Mouse (Mus musculus) hindbrain, embryonic 11.5 days (tissue): ENCODE results near the gene Nsa2. TPM values are rescaled to one million over a fixed set of nuclear protein-coding genes. Genes with fewer than 3 reads are reported as not detected.
A peak's percentile ranks its signal among the peaks of the same experiment; 100 is the strongest.

ENCODE experiments used
- ATAC-seq: fragments of 200-750 bp; cut with Nextera tagmentation; 2 replicates; pipeline ENCODE4 v1.8.0; 2017; ENCODE audit warnings: mild to moderate bottlenecking, moderate TSS enrichment, moderate library complexity; ENCODE audit not compliant: low FRiP score
- DNase-seq: peaks from one replicate; pipeline ENCODE4 v3.0.0-alpha.2; 2015; ENCODE audit warnings: low spot score
- H3K27ac ChIP-seq: fragments of 300-500 bp; sonication (generic); 2 replicates; pipeline ENCODE4 v1.5.1; 2014; ENCODE audit warnings: mild to moderate bottlenecking, low read depth, low read length
- H3K27me3 ChIP-seq: fragments of 300-500 bp; sonication (generic); 2 replicates; pipeline ENCODE4 v1.6.1; 2014; ENCODE audit warnings: mild to moderate bottlenecking, low read length, moderate library complexity, mixed read lengths; ENCODE audit not compliant: control insufficient read depth, insufficient read depth
- H3K36me3 ChIP-seq: fragments of 300-500 bp; sonication (generic); 2 replicates; pipeline ENCODE4 v1.6.1; 2014; ENCODE audit warnings: mild to moderate bottlenecking, low read length, moderate library complexity, mixed read lengths; ENCODE audit not compliant: control insufficient read depth, insufficient read depth
- H3K4me1 ChIP-seq: fragments of 300-500 bp; sonication (generic); replicated peaks from 2 replicates; pipeline ENCODE4 v1.6.1; 2014; ENCODE audit warnings: low read length, mixed read lengths; ENCODE audit not compliant: control insufficient read depth, insufficient read depth
- H3K4me2 ChIP-seq: fragments of 300-500 bp; sonication (generic); replicated peaks from 2 replicates; pipeline ENCODE4 v1.6.1; 2014; ENCODE audit warnings: mild to moderate bottlenecking, low read depth, low read length
- H3K4me3 ChIP-seq: fragments of 300-500 bp; sonication (generic); 2 replicates; pipeline ENCODE4 v1.5.1; 2014; ENCODE audit warnings: low read depth, low read length
- H3K9ac ChIP-seq: fragments of 300-500 bp; sonication (generic); 2 replicates; pipeline ENCODE4 v1.6.1; 2014; ENCODE audit warnings: low read depth, low read length
- H3K9me3 ChIP-seq: fragments of 300-500 bp; sonication (generic); 2 replicates; pipeline ENCODE4 v1.6.1; 2016; ENCODE audit warnings: low read length; ENCODE audit not compliant: control insufficient read depth
- WGBS: fragments of 180-500 bp; shearing (Covaris S2); extraction: QIAGEN DNeasy Blood & Tissue Kit; methylation state at CpG from one replicate; pipeline ENCODE4 v1.1.7; 2014; 5-methylcytosine and 5-hydroxymethylcytosine counted together
- polyA plus RNA-seq: library from polyadenylated mRNA; unstranded; fragments of >200 nt; fragmentation: Nextera tagmentation; extraction: Ambion mirVana; gene quantifications from 2 replicates; pipeline ENCODE4 v1.2.1, GENCODE M21; 2014

Gene Nsa2
- polyA plus RNA-seq, 1 experiment from 2014 or later = 71.0 TPM

DNA sequence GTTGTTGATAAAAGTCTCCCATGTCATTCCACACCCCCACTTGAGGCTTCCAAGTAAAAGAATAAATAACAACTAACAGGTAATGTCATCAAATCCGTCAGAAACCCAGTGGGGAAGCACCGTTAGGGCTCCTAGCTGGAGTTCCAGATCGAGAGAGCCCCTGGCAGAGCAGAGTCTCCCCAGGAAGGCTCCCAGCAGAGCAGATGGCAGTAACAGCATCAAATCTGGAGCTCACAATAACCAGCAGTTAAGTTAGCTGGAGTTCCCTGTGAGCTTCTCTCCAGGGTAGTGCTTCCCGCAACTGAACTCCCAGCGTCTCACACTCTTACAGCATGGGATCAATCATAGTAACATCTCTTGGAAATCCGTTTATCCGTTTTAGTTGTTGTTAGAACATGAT is 32.7 kb downstream of the Nsa2 start:
- Histone ChIP-seq H3K27me3 (no peaks in the 10 kb centered on the region), H3K9me3 (no peaks in the 10 kb centered on the region), H3K27ac (no peak overlapping the region), H3K4me2 (no peak overlapping the region), H3K4me1 (no peaks in the 10 kb centered on the region), H3K9ac (no peak overlapping the region), H3K4me3 (no peak overlapping the region), H3K36me3 (no peaks in the 10 kb centered on the region)
- DNase-seq (no peak), ATAC-seq (no peak)
- WGBS = 66% methylated on average over 7 of the region's 7 CpGs

GRCm38 (mm10) chr13:97099187-97099852 is 38.4 kb downstream of the Nsa2 start, which contains the start of gene Gm6169:
Gene Gm6169, minus strand, starts transcription at chr13:97099237.
- no peak within 1 kb of the TSS for H3K27ac ChIP-seq
- H3K4me3 ChIP-seq = no peak within 1 kb of the TSS
- no peaks in the 10 kb centered on the region for H3K36me3 ChIP-seq
- H3K4me2 ChIP-seq = no peak within 1 kb of the TSS
- no peaks in the 10 kb centered on the region for H3K9me3 ChIP-seq
- DNase-seq (peak; percentile 71), ATAC-seq (no peak)
- no peak within 1 kb of the TSS for H3K9ac ChIP-seq
- WGBS = 89% methylated on average over 22 of the region's 22 CpGs
- no peaks in the 10 kb centered on the region for H3K27me3 ChIP-seq
- no peaks in the 10 kb centered on the region for H3K4me1 ChIP-seq

GRCm38 (mm10) chr13:97095726-97096125 is 42.0 kb downstream of the Nsa2 start:
- H3K4me2 ChIP-seq = no peak overlapping the region
- H3K27ac ChIP-seq = no peak overlapping the region
- DNase-seq (no peak), ATAC-seq (no peak)
- no peak overlapping the region for H3K9ac ChIP-seq
- H3K36me3 ChIP-seq = no peaks in the 10 kb centered on the region
- no peaks in the 10 kb centered on the region for H3K4me1 ChIP-seq
- no peaks in the 10 kb centered on the region for H3K9me3 ChIP-seq
- 92% methylated on average over 4 of the region's 4 CpGs for WGBS
- H3K27me3 ChIP-seq = no peaks in the 10 kb centered on the region
- no peak overlapping the region for H3K4me3 ChIP-seq

DNA sequence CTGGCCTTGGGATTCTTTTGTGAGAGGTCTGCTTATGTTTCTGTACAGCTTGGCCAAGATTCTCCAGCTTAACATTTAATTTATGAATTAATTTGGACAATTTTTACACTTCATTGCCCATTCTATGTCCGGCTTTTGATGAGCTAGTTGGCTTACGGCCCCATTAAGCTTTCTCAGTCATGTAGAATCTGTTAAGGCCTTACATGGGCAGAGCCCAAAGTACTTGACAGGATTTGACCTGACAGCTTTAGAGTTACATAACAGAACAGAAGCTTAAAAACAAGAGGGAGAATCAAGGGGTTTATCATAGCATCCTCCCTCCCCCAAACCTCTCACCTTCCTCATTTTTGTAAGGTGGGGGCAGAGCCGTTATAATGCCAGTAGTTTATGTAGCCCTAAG is 49.6 kb downstream of the Nsa2 start:
- Histone ChIP-seq H3K4me2 (no peak overlapping the region), H3K36me3 (no peaks in the 10 kb centered on the region), H3K9ac (no peak overlapping the region), H3K27me3 (no peaks in the 10 kb centered on the region), H3K9me3 (no peaks in the 10 kb centered on the region), H3K4me1 (no peaks in the 10 kb centered on the region), H3K27ac (no peak overlapping the region), H3K4me3 (no peak overlapping the region)
- 88% methylated on average over 3 of the region's 3 CpGs for WGBS
- DNase-seq (no peak), ATAC-seq (no peak)

DNA sequence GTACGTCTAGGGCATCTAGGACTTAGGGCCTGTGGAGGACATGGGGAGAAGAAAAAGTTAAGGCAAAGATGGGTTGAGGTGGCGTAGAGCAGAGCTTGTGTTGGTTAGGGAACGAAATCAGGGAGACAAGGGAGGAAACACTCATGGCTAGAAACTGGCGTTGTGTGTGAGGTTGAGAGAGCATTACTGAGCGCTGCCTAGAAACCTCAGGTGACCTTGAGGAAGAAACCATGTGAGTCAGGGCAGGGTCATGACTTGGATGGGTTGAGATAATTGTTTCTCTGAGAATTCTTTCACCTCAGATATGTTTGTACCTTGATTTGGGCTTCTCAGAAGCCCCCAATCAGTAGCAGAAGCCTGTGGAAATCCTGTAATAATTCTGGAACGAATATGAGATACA is 50.3 kb downstream of the Nsa2 start:
- H3K4me1 ChIP-seq = no peaks in the 10 kb centered on the region
- H3K9ac ChIP-seq = no peak overlapping the region
- H3K36me3 ChIP-seq = no peaks in the 10 kb centered on the region
- no peaks in the 10 kb centered on the region for H3K9me3 ChIP-seq
- no peaks in the 10 kb centered on the region for H3K27me3 ChIP-seq
- no peak overlapping the region for H3K27ac ChIP-seq
- DNase-seq = no peak
- 97% methylated on average over 6 of the region's 6 CpGs for WGBS
- no peak overlapping the region for H3K4me3 ChIP-seq
- ATAC-seq = no peak
- H3K4me2 ChIP-seq = no peak overlapping the region

DNA sequence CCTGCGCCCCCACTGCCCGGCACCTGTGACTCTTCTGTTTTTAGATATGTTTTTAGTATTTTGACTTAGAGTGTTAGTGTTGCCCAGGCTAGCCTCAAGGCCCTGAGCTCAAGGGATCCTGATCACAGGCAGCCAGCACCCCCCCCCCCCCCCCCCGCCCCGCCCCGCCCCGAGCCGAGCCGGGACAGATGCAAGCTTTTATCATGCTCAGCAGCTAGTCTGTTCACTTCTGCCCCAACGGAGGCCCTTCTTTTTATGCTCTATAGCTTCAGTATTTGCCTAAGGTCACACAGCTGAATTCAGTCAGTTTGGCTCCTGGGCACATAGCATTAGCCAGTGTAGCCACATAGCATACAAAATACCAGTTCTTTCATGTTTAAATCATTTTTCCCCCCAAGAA is 51.4 kb downstream of the Nsa2 start:
- Histone ChIP-seq H3K9ac (no peak overlapping the region), H3K27ac (no peak overlapping the region), H3K4me2 (no peak overlapping the region), H3K36me3 (no peaks in the 10 kb centered on the region), H3K27me3 (no peaks in the 10 kb centered on the region), H3K4me3 (no peak overlapping the region), H3K9me3 (no peaks in the 10 kb centered on the region), H3K4me1 (no peaks in the 10 kb centered on the region)
- WGBS = 47% methylated on average over 6 of the region's 9 CpGs
- ATAC-seq (peak; percentile 43; the same call in 1 of the 2 replicates), DNase-seq (no peak)

DNA sequence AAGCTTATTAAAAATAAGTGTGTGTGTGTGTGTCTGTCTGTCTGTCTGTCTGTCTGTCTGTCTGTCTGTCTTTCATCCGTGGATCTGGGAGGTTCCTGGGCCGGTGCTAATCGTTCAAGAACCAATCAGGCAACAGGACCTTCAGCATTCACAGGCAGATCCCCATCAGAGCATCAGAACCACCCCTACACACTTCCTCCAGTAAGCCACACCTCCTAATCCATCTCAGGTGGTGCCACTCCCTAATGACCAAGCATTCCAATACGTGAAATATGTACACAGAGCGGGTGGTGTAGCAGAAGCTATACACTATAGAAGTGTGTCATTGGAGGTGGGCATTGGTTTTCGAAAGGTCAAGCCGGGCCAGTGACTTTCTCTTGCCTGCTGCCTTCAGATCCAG is 55.3 kb downstream of the Nsa2 start:
- no peak overlapping the region for H3K9ac ChIP-seq
- H3K27ac ChIP-seq = no peak overlapping the region
- no peaks in the 10 kb centered on the region for H3K4me1 ChIP-seq
- no peak for ATAC-seq
- no peak overlapping the region for H3K4me2 ChIP-seq
- DNase-seq = no peak
- no peaks in the 10 kb centered on the region for H3K9me3 ChIP-seq
- H3K27me3 ChIP-seq = no peaks in the 10 kb centered on the region
- no peaks in the 10 kb centered on the region for H3K36me3 ChIP-seq
- WGBS = 94% methylated on average over 7 of the region's 7 CpGs
- no peak overlapping the region for H3K4me3 ChIP-seq

DNA sequence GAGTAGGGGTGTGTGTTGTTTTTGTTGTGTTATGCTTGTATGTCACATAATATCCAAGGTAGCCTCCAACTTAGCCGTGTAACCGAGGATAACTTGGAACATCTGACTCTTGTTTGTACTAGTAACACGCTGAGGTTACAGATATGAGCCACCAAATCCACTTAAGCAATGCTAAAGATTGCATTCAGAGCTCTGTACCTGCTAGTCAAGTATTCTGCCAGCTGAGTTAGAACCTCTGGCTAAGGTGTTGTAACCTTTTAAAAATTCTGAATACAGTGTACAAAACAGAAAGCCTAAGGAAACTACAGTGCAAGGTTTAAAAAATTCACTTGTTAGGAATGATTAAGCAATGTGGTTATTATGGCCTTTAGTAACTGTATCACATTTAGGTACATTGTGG is 57.1 kb downstream of the Nsa2 start:
- no peak overlapping the region for H3K9ac ChIP-seq
- ATAC-seq (no peak), DNase-seq (no peak)
- H3K4me1 ChIP-seq = no peaks in the 10 kb centered on the region
- H3K9me3 ChIP-seq = no peaks in the 10 kb centered on the region
- H3K36me3 ChIP-seq = no peaks in the 10 kb centered on the region
- H3K27ac ChIP-seq = no peak overlapping the region
- no peaks in the 10 kb centered on the region for H3K27me3 ChIP-seq
- WGBS = 97% methylated on average over 3 of the region's 3 CpGs
- H3K4me3 ChIP-seq = no peak overlapping the region
- no peak overlapping the region for H3K4me2 ChIP-seq

GRCm38 (mm10) chr13:97080201-97080600 is 57.5 kb downstream of the Nsa2 start:
- H3K27me3 ChIP-seq = no peaks in the 10 kb centered on the region
- no peaks in the 10 kb centered on the region for H3K36me3 ChIP-seq
- no peaks in the 10 kb centered on the region for H3K4me1 ChIP-seq
- no peak overlapping the region for H3K9ac ChIP-seq
- DNase-seq (no peak), ATAC-seq (no peak)
- no peaks in the 10 kb centered on the region for H3K9me3 ChIP-seq
- no peak overlapping the region for H3K4me3 ChIP-seq
- H3K27ac ChIP-seq = no peak overlapping the region
- 82% methylated on average over 2 of the region's 2 CpGs for WGBS
- H3K4me2 ChIP-seq = no peak overlapping the region
